Mouse (Mus musculus) liver (tissue): ENCODE data around the gene Nagk.
"Not testable (repeated sequence)": the region's sequence is repeated elsewhere in the genome, so short reads cannot be mapped to it uniquely, and the experiment has no call there.

ENCODE experiments used
- DNase-seq: peaks from one replicate; pipeline ENCODE4 v3.0.0-alpha.2; 2020; ENCODE audit warnings: mixed read lengths

Nagk gene

DNA sequence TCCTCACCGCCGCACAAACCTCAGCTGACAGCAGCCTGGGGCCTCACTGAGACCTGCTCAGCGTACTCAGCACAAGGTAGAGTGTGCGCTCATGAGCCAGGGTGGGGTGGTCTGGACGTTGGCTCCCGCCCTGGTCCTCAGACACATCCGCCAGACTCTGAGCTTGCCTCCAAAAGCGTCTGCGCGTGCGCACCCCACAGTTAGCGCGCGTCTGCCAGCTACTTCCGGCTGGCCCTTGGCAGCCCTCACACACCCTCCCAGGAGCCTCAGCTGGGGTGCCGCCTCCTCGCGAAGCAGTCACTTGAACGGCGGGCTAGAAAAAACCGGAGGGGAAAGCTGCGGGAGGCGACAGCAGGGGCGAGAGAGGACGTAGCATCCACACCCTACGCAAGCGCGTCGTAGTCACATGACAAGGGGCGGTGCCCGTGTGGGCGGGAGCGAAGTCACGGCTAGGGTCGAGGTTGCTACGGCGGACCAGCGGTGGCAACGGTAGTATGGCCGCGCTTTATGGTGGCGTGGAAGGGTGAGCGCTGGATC lies at the start of gene Nagk:
Gene Nagk (plus strand): TSS at position 223 of the 537 bp plus-strand sequence.
- DNase-seq = peak; percentile 93

DNA sequence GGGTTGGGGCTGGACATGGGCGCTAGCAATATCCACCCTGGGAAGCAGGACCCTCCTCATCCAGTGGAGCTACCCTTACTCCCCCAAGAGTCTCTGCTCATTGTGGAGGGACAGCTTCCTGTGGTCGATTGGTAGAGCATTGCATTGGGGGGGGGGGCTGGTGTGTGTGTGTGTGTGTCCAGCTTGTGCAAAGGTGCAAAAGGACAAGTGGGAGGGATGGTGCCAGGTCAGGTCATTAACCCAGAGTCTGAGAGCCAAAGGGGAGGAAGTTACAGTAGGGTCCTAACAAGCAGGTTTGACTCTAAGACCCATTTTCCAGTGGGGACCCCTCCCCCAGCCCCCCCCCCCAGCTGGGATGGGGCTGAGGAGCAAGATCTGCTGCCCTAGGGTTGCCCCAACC lies 49.3 kb upstream of the Nagk start:
- DNase-seq = no peak

DNA sequence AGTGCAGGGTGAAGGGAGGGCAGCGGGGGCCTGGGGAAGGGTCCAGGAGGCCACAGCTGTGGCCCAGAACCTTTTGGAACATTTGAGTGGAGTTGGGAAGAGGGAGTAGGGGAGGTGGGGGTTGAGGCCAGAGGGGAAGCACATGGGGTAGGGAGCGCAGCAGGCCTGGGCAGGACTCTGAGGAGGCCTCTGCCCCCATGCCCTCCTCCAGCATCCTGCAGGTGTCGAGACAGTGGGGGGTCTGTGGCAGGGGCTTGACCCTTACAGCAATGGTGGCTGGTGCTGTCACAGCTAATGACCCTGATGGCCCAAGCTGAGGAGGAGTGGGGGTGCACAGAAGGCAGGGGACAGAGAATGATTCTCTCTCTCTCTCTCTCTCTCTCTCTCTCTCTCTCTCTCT lies 45.5 kb upstream of the Nagk start:
- no peak for DNase-seq

DNA sequence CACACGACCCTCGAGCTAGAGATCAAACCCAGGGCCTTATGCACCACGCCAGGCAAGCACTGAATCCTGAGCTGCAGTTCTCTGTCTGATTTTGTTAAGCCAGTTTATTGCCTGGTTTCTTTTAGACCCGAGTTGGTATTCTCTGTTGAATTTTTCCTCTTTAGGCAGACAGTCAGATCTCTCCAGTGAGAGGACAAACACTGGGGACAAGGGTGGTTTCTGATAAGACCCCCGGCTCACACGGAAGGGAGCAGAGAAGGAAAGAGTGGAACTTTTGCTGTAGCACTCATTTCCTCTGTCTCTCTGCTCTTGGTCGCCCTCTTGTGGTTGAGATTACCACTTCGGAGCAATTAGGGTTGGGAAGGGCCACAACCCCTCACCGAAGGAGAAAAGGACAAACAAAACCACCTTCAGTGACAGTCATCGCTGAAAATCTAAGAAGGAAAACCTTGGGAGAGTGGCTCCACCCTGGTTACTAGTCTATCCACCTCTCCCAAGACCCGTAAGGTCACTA lies 44.6 kb upstream of the Nagk start:
- peak; percentile 61 for DNase-seq

GRCm38 (mm10) chr6:83756051-83756450 lies 38.7 kb upstream of the Nagk start:
- no peak for DNase-seq

DNA sequence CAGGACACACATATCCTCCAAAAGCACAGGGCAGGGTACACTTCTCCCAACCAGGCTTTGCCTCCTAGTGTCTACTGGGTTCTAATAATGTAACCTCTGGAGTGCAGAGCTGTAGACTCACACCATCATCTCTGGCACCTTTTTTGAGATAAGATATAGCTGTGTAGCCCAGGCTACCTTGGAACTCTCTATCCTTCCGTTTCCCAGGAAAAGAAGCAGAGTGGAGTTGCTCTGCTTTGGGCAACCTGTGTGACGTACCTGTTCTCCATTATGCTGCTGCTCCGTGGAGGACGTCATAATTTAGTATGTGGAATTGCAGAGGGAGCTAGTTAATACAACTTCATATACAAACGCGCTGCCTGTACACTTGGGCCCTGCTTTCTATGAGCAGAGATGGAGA lies 32.4 kb upstream of the Nagk start, which contains the start of gene Ankrd53:
Gene Ankrd53 (plus strand): TSS at position 301 of the 400 bp plus-strand sequence.
- no peak for DNase-seq

GRCm38 (mm10) chr6:83762880-83763431 lies 31.8 kb upstream of the Nagk start:
- peak; percentile 24 for DNase-seq

DNA sequence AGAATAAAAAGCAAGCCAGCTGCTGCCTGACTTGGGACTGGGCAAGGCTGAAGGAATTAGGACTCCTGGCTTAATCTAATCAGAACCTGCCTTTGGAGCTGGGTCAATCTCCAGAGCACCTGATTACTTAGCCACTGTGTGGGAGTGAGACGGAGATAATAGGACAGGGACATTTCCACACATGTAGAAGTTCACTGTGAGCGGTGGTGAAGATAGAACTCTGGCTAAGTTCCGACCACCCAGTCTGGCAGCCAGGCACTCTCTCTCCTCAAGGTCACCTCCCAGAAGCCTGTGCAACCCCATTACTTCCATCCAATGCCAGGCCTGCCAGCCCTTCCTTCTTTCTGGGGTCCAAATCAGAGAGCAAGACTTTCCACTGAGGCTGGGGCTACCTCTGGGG lies 27.8 kb upstream of the Nagk start:
- no peak for DNase-seq

- DNase-seq = no peak
These were observed 26.3 kb upstream of the Nagk start for GRCm38 (mm10) chr6:83768485-83768884.

GRCm38 (mm10) chr6:83774126-83774525 lies 20.7 kb upstream of the Nagk start:
- DNase-seq = peak; percentile 18

- peak; percentile 16 for DNase-seq
These were observed 19.8 kb upstream of the Nagk start for GRCm38 (mm10) chr6:83774781-83775563.

GRCm38 (mm10) chr6:83775638-83776293 lies 19.0 kb upstream of the Nagk start, which contains the start of gene Tex261:
Tex261 (minus strand) TSS chr6:83775813.
- DNase-seq = peak; percentile 90

DNA sequence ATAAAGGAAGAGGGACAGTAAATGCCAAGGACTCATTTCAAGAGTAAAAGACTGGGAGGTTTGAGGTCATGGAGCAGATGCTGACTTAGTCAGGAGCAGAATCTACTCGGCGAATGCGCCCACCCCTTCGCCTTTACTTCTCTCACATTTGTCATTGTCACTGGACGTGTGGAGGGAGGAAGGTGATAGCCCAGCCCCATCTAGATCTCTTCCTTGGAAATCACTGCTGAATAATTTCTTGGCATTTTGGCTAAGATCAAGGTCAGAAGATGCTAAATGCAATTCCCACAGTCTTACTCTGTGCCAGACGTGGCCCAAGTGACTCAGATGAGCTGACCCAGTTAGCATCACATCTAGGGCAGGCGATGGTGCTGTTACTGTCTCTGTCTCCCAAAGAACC lies 16.5 kb upstream of the Nagk start:
- DNase-seq = no peak

- DNase-seq = peak; percentile 62
These were observed 15.8 kb upstream of the Nagk start for GRCm38 (mm10) chr6:83779026-83779425.

DNA sequence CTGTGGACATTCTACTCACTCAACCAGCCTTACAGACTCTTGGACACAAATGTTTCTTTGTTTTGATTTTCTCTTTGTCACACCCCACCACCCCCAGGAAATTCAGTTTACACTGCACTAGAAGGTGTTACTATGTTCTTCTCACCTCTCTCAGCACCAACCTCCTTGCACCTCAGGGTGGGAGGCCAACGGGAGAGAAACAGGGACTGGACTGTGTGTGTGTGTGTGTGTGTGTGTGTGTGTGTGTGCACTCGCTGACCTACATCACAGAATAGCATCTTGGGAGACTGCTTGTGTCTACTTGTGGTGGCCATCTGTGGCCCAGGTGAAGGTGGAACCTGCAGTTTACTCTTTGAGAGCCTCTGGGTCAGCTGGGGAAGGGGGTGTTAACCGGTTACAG lies 8.4 kb upstream of the Nagk start:
- no peak for DNase-seq

DNA sequence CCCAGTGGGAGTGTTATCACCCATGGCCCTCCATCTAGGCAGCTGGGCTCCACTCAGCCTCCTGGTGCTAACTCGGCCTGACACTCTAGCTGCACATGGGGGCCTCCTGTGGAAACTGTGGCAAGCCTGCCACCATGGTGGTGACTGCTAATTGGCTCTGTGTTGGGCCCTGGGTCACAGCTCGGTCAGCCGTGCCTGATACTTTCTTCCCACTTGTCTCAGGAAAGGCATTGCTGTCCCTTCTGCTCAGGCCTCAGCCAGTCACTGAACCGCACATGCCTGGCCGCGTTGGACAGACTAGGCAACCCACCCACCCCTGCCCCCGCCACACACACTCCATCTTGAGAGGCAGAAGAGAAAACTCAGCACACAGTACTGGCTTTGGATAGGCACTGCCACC lies 6.2 kb upstream of the Nagk start:
- no peak for DNase-seq

- DNase-seq = not testable (repeated sequence)
These were observed 4.2 kb upstream of the Nagk start for GRCm38 (mm10) chr6:83790533-83790932.

DNA sequence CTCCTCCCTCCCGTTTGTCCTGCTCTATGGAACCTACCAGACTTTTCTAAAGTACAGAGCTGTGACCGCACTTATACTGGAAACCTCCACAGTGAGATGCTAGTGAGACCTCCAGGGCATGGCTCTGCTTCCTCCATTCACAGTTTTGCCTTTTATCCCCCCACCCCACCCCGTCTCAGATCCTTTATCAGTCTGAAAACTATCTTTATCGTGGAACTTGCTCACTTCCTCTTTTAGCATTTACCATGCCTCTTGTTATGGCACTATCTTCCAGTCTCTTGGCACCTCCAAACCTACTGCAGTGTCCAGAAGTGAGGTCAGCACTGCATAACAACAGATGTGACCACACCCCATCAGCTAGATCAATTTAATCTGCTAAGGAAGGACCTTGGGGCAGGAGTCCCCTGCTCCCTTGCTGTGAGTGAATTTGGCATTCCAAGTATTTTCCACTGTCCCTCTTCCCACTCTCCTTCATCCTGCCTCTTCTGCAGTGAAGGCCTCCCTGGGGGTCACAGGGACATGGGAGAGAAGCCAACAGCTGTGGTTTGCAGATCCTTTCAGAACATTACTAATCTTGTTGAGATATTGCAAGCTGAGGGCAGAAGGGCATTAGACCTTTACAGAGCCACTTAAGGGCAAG lies 3.4 kb upstream of the Nagk start:
- no peak for DNase-seq

GRCm38 (mm10) chr6:83795492-83795900 lies 714 bp downstream of the Nagk start:
- DNase-seq = peak; percentile 21

- no peak for DNase-seq
These were observed 1.9 kb downstream of the Nagk start for GRCm38 (mm10) chr6:83796686-83797085.

DNA sequence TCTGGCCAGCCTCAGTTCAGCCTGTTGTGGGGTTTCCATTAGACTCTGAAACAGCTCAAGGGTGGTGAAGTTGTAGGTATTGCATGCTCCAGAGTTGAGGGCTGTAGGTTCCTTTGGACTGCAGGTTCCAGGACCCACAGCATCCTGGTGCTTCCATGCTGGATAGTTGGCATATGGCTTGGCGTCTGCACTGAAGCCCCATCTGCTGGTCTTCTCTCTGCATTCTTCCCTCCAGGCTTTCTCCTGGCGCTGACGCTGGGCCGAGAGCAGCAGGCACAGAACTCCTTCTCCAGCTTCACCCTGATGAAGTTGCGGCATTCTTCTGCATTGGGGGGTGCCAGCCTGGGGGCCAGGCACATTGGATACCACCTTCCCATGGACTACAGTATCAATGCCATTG lies 7.3 kb downstream of the Nagk start:
- DNase-seq = no peak

- DNase-seq = no peak
These were observed 8.1 kb downstream of the Nagk start for GRCm38 (mm10) chr6:83802846-83803245.

GRCm38 (mm10) chr6:83815801-83816200 lies 21.0 kb downstream of the Nagk start:
- DNase-seq = no peak
